Mouse (Mus musculus) neural tube, embryonic 12.5 days (tissue): ENCODE results near the gene Ubxn7. TPM values are rescaled to one million over a fixed set of nuclear protein-coding genes. Genes with fewer than 3 reads are reported as not detected.

Source experiments
- ATAC-seq: fragments of 200-750 bp; cut with Nextera tagmentation; 2 replicates; pipeline ENCODE4 v1.8.0; 2017; ENCODE audit warnings: low read depth, mild to moderate bottlenecking, moderate TSS enrichment, moderate library complexity; ENCODE audit not compliant: low FRiP score
- H3K27ac ChIP-seq: fragments of 300-500 bp; sonication (generic); 2 replicates; pipeline ENCODE4 v1.5.1; 2016
- H3K27me3 ChIP-seq: fragments of 300-500 bp; sonication (generic); replicated peaks from 2 replicates; pipeline ENCODE4 v1.6.1; 2016; ENCODE audit warnings: mild to moderate bottlenecking
- H3K36me3 ChIP-seq: fragments of 300-500 bp; sonication (generic); 2 replicates; pipeline ENCODE4 v1.6.1; 2016; ENCODE audit warnings: mild to moderate bottlenecking
- H3K4me1 ChIP-seq: fragments of 300-500 bp; sonication (generic); 2 replicates; pipeline ENCODE4 v1.6.1; 2016
- H3K4me2 ChIP-seq: fragments of 300-500 bp; sonication (generic); replicated peaks from 2 replicates; pipeline ENCODE4 v1.6.1; 2016; ENCODE audit warnings: mild to moderate bottlenecking
- H3K4me3 ChIP-seq: fragments of 300-500 bp; sonication (generic); 2 replicates; pipeline ENCODE4 v1.5.1; 2016
- H3K9ac ChIP-seq: fragments of 300-500 bp; sonication (generic); 2 replicates; pipeline ENCODE4 v1.6.1; 2016; ENCODE audit warnings: mild to moderate bottlenecking
- H3K9me3 ChIP-seq: fragments of 300-500 bp; sonication (generic); 2 replicates; pipeline ENCODE4 v1.6.1; 2016; ENCODE audit warnings: mild to moderate bottlenecking
- WGBS: fragments of 180-500 bp; shearing (Covaris S2); methylation state at CpG from one replicate; pipeline ENCODE4 v1.1.7; 2016; 5-methylcytosine and 5-hydroxymethylcytosine counted together
- polyA plus RNA-seq: library from polyadenylated mRNA; unstranded; fragments of >200 nt; fragmentation: Nextera tagmentation; extraction: Ambion mirVana; gene quantifications from 2 replicates; pipeline ENCODE4 v1.2.1, GENCODE M21; 2016

Ubxn7 gene
- polyA plus RNA-seq, 1 experiment from 2014 or later, result 29.3 TPM

- no peaks in the 10 kb centered on the region for H3K27me3 ChIP-seq
- no peaks in the 10 kb centered on the region for H3K9me3 ChIP-seq
- 0 out of 2 replicates have a peak, but pooled peaks cover 7% of the 10 kb centered on the region for H3K4me1 ChIP-seq
- peak; percentile 87 for ATAC-seq
- H3K9ac ChIP-seq, result peak overlapping the region; percentile 98
- H3K27ac ChIP-seq, result peak overlapping the region; percentile 94
- peak overlapping the region; percentile 98 for H3K4me3 ChIP-seq
- under 1% methylated on average over 54 of the region's 54 CpGs for WGBS
- H3K36me3 ChIP-seq, result no peaks in the 10 kb centered on the region
- H3K4me2 ChIP-seq, result peak overlapping the region; percentile 64
Observed at GRCm38 (mm10) chr16:32332556-32333511, 777 bp downstream of the Ubxn7 start.

- Histone ChIP-seq H3K27ac (no peak overlapping the region), H3K4me1 (0 out of 2 replicates have a peak, but pooled peaks cover 7% of the 10 kb centered on the region), H3K36me3 (no peaks in the 10 kb centered on the region), H3K9ac (no peak overlapping the region), H3K4me3 (no peak overlapping the region), H3K4me2 (no peak overlapping the region), H3K27me3 (no peaks in the 10 kb centered on the region), H3K9me3 (no peaks in the 10 kb centered on the region)
- 97% methylated on average over 5 of the region's 5 CpGs for WGBS
- no peak for ATAC-seq
Observed at GRCm38 (mm10) chr16:32335146-32335545, 3.1 kb downstream of the Ubxn7 start.

GRCm38 (mm10) chr16:32336026-32336780, 4.1 kb downstream of the Ubxn7 start:
- ATAC-seq, result no peak
- Histone ChIP-seq H3K4me1 (0 out of 2 replicates have a peak, but pooled peaks cover 7% of the 10 kb centered on the region), H3K27ac (no peak overlapping the region), H3K9me3 (no peaks in the 10 kb centered on the region), H3K9ac (no peak overlapping the region), H3K27me3 (no peaks in the 10 kb centered on the region), H3K4me2 (no peak overlapping the region), H3K36me3 (no peaks in the 10 kb centered on the region), H3K4me3 (no peak overlapping the region)
- 83% methylated on average over 7 of the region's 7 CpGs for WGBS

GRCm38 (mm10) chr16:32337001-32337400, 4.9 kb downstream of the Ubxn7 start:
- no peaks in the 10 kb centered on the region for H3K36me3 ChIP-seq
- no peak overlapping the region for H3K4me3 ChIP-seq
- H3K27me3 ChIP-seq, result no peaks in the 10 kb centered on the region
- 0 out of 2 replicates have a peak, but pooled peaks cover 4% of the 10 kb centered on the region for H3K4me1 ChIP-seq
- no peak overlapping the region for H3K9ac ChIP-seq
- H3K4me2 ChIP-seq, result no peak overlapping the region
- no peak overlapping the region for H3K27ac ChIP-seq
- no peaks in the 10 kb centered on the region for H3K9me3 ChIP-seq
- no peak for ATAC-seq

GRCm38 (mm10) chr16:32340451-32340850, 8.4 kb downstream of the Ubxn7 start:
- Histone ChIP-seq H3K9ac (no peak overlapping the region), H3K4me2 (no peak overlapping the region)
- WGBS, result 86% methylated on average over 1 of the region's 1 CpGs

GRCm38 (mm10) chr16:32345521-32345920, 13.5 kb downstream of the Ubxn7 start:
- Histone ChIP-seq H3K27ac (no peak overlapping the region), H3K4me3 (no peak overlapping the region), H3K4me1 (no peaks in the 10 kb centered on the region), H3K4me2 (no peak overlapping the region), H3K36me3 (no peaks in the 10 kb centered on the region), H3K9ac (no peak overlapping the region), H3K27me3 (no peaks in the 10 kb centered on the region), H3K9me3 (no peaks in the 10 kb centered on the region)
- no peak for ATAC-seq

More at GRCm38 (mm10) chr16:32340451-32340850, 8.4 kb downstream of the Ubxn7 start:
- ATAC-seq, result no peak
- H3K4me1 ChIP-seq, result 0 out of 2 replicates have a peak, but pooled peaks cover 4% of the 10 kb centered on the region
- H3K27ac ChIP-seq, result no peak overlapping the region
- no peaks in the 10 kb centered on the region for H3K9me3 ChIP-seq
- no peaks in the 10 kb centered on the region for H3K27me3 ChIP-seq
- H3K36me3 ChIP-seq, result no peaks in the 10 kb centered on the region
- H3K4me3 ChIP-seq, result no peak overlapping the region

- Histone ChIP-seq H3K9ac (no peak overlapping the region), H3K9me3 (no peaks in the 10 kb centered on the region), H3K27me3 (no peaks in the 10 kb centered on the region), H3K4me1 (no peaks in the 10 kb centered on the region), H3K4me3 (no peak overlapping the region), H3K4me2 (no peak overlapping the region), H3K27ac (no peak overlapping the region), H3K36me3 (peaks cover 24% of the 10 kb centered on the region)
- WGBS, result 91% methylated on average over 3 of the region's 3 CpGs
- ATAC-seq, result no peak
Observed at GRCm38 (mm10) chr16:32350776-32351175, 18.7 kb downstream of the Ubxn7 start.

GRCm38 (mm10) chr16:32363530-32363929, 31.5 kb downstream of the Ubxn7 start:
- no peak for ATAC-seq
- no peaks in the 10 kb centered on the region for H3K27me3 ChIP-seq
- 90% methylated on average over 2 of the region's 2 CpGs for WGBS
- no peaks in the 10 kb centered on the region for H3K9me3 ChIP-seq
- H3K4me3 ChIP-seq, result no peak overlapping the region
- H3K4me2 ChIP-seq, result no peak overlapping the region
- H3K4me1 ChIP-seq, result no peaks in the 10 kb centered on the region
- no peak overlapping the region for H3K27ac ChIP-seq
- H3K36me3 ChIP-seq, result peaks cover 31% of the 10 kb centered on the region
- H3K9ac ChIP-seq, result no peak overlapping the region

GRCm38 (mm10) chr16:32371351-32371750, 39.3 kb downstream of the Ubxn7 start:
- no peaks in the 10 kb centered on the region for H3K27me3 ChIP-seq
- peaks cover 47% of the 10 kb centered on the region for H3K36me3 ChIP-seq
- H3K4me3 ChIP-seq, result no peak overlapping the region
- 91% methylated on average over 4 of the region's 4 CpGs for WGBS
- no peaks in the 10 kb centered on the region for H3K9me3 ChIP-seq
- no peak for ATAC-seq
- H3K4me2 ChIP-seq, result no peak overlapping the region
- no peak overlapping the region for H3K9ac ChIP-seq
- H3K27ac ChIP-seq, result no peak overlapping the region
- H3K4me1 ChIP-seq, result no peaks in the 10 kb centered on the region

- Histone ChIP-seq H3K9ac (no peak overlapping the region), H3K4me3 (no peak overlapping the region), H3K4me1 (no peaks in the 10 kb centered on the region), H3K27ac (no peak overlapping the region), H3K4me2 (no peak overlapping the region), H3K9me3 (no peaks in the 10 kb centered on the region), H3K27me3 (no peaks in the 10 kb centered on the region), H3K36me3 (peaks cover 80% of the 10 kb centered on the region)
- 97% methylated on average over 2 of the region's 2 CpGs for WGBS
- ATAC-seq, result no peak
Observed at GRCm38 (mm10) chr16:32379575-32379974, 47.5 kb downstream of the Ubxn7 start.

GRCm38 (mm10) chr16:32382901-32383300, 50.8 kb downstream of the Ubxn7 start:
- no peak overlapping the region for H3K4me2 ChIP-seq
- no peak overlapping the region for H3K27ac ChIP-seq
- ATAC-seq, result no peak
- H3K9ac ChIP-seq, result no peak overlapping the region
- H3K27me3 ChIP-seq, result no peaks in the 10 kb centered on the region
- no peak overlapping the region for H3K4me3 ChIP-seq
- no peaks in the 10 kb centered on the region for H3K4me1 ChIP-seq
- no peaks in the 10 kb centered on the region for H3K9me3 ChIP-seq
- peaks cover 75% of the 10 kb centered on the region for H3K36me3 ChIP-seq

- no peak overlapping the region for H3K9ac ChIP-seq
- no peak overlapping the region for H3K4me3 ChIP-seq
- no peak overlapping the region for H3K4me2 ChIP-seq
- H3K27ac ChIP-seq, result no peak overlapping the region
- H3K4me1 ChIP-seq, result no peaks in the 10 kb centered on the region
- no peaks in the 10 kb centered on the region for H3K9me3 ChIP-seq
- WGBS, result 88% methylated on average over 2 of the region's 2 CpGs
- H3K36me3 ChIP-seq, result peaks cover 57% of the 10 kb centered on the region
- ATAC-seq, result no peak
- no peaks in the 10 kb centered on the region for H3K27me3 ChIP-seq
Observed at GRCm38 (mm10) chr16:32384885-32385284, 52.8 kb downstream of the Ubxn7 start.
